In the genomic region with DNA sequence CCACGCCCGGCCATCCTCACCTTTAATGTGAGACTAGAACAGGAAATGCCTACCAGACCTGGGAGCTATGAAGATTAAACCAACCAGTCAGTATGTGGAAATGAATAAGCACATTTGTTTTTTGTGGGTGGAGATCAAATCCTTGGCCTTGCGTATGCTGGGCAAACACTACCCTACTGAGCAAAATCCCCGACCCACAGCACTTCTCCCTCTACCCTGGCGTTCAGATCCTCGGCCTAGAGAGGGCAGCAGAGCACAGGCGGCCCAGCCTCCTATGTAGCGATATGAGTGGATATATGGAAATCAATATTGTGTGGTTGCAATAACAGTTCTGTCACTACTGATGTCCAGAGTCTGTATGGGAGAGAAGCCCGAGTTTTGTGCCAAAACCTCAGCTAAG, we compare ENCODE assay signal across 8 mouse cellular contexts. TPM values are rescaled to one million over a fixed set of nuclear protein-coding genes. Genes with fewer than 3 reads are reported as not detected.
DNase-seq lines count a peak whose midpoint lies in the region.

No protein-coding gene starts in this region.

- peak; percentile 50 for DNase-seq in adrenal gland, postnatal 14 days
- DNase-seq in adrenal gland, postnatal 4 days (ENCODE audit: low spot score in 2 of 2), result no peak
- DNase-seq in left cerebral cortex, postnatal 4 days, result peak; percentile 42
- no peak for DNase-seq in left cerebral cortex, adult 18-20 months (ENCODE audit: low spot score in 2 of 2)
- peak; percentile 45 to 76 for DNase-seq in kidney, postnatal 36 days
- DNase-seq in retina, postnatal 1 day, result peak; percentile 46
- no peak for DNase-seq in left cerebral cortex, postnatal 25 days (ENCODE audit: low spot score in 2 of 2)
- DNase-seq in right cerebral cortex, adult 18-20 months, result no peak

- intact Hi-C loops in left cerebral cortex, postnatal 4 days (cut with DNase I), result no loop called here
- intact Hi-C loops in left cerebral cortex, postnatal 25 days (cut with DNase I), result no loop called here

RNA-seq across cellular contexts. Expression of gene Pnma1, which starts 14.8 kb away (rescaled TPM):
- 0.30 and 0.44 TPM in 2 replicates for total RNA-seq in adrenal gland, postnatal 14 days (2021)
- 1 to 10 TPM in 1 of 2 experiments, under 1 TPM in 1; 0.92 to 1.0 TPM for total RNA-seq in adrenal gland, postnatal 4 days (2021)
- 10 to 100 TPM; 11.0 to 11.1 TPM for total RNA-seq in left cerebral cortex, postnatal 4 days (2021)
- total RNA-seq in left cerebral cortex, adult 18-20 months (2021), result 1 to 10 TPM; 4.2 to 6.9 TPM
- 1 to 10 TPM; 4.9 to 5.2 TPM for total RNA-seq in left cerebral cortex, postnatal 25 days (2021)

RNA-seq across cellular contexts. Expression of gene Dnal1, which starts 49.0 kb away (rescaled TPM):
- total RNA-seq in adrenal gland, postnatal 14 days (2021), result 17.3 and 17.7 TPM in 2 replicates
- total RNA-seq in adrenal gland, postnatal 4 days (2021), result 10 to 100 TPM; 17.6 to 18.2 TPM
- total RNA-seq in left cerebral cortex, postnatal 4 days (2021), result 10 to 100 TPM; 61.8 to 73.1 TPM
- 10 to 100 TPM; 90.2 to 94.7 TPM for total RNA-seq in left cerebral cortex, adult 18-20 months (2021)
- total RNA-seq in left cerebral cortex, postnatal 25 days (2021), result 100 to 1,000 TPM; 104 to 108 TPM

RNA-seq across cellular contexts. Expression of gene Elmsan1, which starts 55.5 kb away (rescaled TPM):
- 18.7 and 25.7 TPM in 2 replicates for total RNA-seq in adrenal gland, postnatal 14 days (2021)
- total RNA-seq in adrenal gland, postnatal 4 days (2021), result 10 to 100 TPM; 30.2 to 34.8 TPM
- total RNA-seq in left cerebral cortex, postnatal 4 days (2021), result 10 to 100 TPM; 12.9 to 14.9 TPM
- total RNA-seq in left cerebral cortex, adult 18-20 months (2021), result 10 to 100 TPM; 18.2 to 19.8 TPM
- 10 to 100 TPM; 15.0 to 15.7 TPM for total RNA-seq in left cerebral cortex, postnatal 25 days (2021)

Comparison
In these comparisons a context has a peak if more than half of its experiments do, and no peak if none do; other contexts are left out.
1. DNase-seq: peak in adrenal gland, postnatal 14 days (single experiment), left cerebral cortex, postnatal 4 days (single experiment), kidney, postnatal 36 days (2 of 2) and retina, postnatal 1 day (single experiment); none in adrenal gland, postnatal 4 days (0 of 2), left cerebral cortex, adult 18-20 months (0 of 2), left cerebral cortex, postnatal 25 days (0 of 2) and right cerebral cortex, adult 18-20 months (single experiment).